Mouse (Mus musculus): ENCODE results near the gene Brwd1. TPM values are rescaled to one million over a fixed set of nuclear protein-coding genes. Genes with fewer than 3 reads are reported as not detected.
A peak's percentile ranks its signal among the peaks of the same experiment; 100 is the strongest.

Brwd1 gene
- total and polyA plus RNA-seq, 3 experiments: 4.3 to 8.1 (median 4.4) TPM

GRCm38 (mm10) chr16:96081742-96082241, 534 bp downstream of the Brwd1 start:
- Histone ChIP-seq H3K27ac (ENCODE audit: insufficient read depth, low read depth) (no peak overlapping the region), H3K9me3 (replicated peaks; ENCODE audit: low read length) (peaks cover 19% of the 10 kb centered on the region), H3K4me1 (ENCODE audit: control insufficient read depth in 1 of 2, insufficient read depth in 2 of 2) (peaks cover 0 to 18% of the 10 kb centered on the region in 2 experiments; a peak in 2 of 4 replicates), H3K4me3 (replicated peaks in 1 of 3; ENCODE audit: low read depth in 2 of 3, low read length in 2 of 3, poor library complexity in 1 of 3) (peak overlapping the region; percentile 48 to 78 (median 53)), H3K9ac (ENCODE audit: insufficient read depth, low read depth) (peak overlapping the region; percentile 57), H3K79me2 (replicated peaks; ENCODE audit: control insufficient read depth, extremely low read depth, insufficient read depth, poor library complexity, severe bottlenecking) (no peaks in the 10 kb centered on the region), H3K36me3 (replicated peaks in 1 of 2; ENCODE audit: control insufficient read depth in 1 of 2, insufficient read depth in 1 of 2, low read length in 1 of 2) (no peaks in the 10 kb centered on the region), H3K27me3 (replicated peaks) (peaks cover 60% of the 10 kb centered on the region), H3K4me2 (ENCODE audit: insufficient read depth, low read depth, poor library complexity, severe bottlenecking) (peak overlapping the region; percentile 30; the same call in 1 of the 2 replicates)
- no peak for TF ChIP-seq MEF2A (IDR thresholded peaks at IDR 0.05; ENCODE audit: borderline replicate concordance, low read depth, low read length)
- TF ChIP-seq UBTF (IDR thresholded peaks at IDR 0.05; ENCODE audit: low read depth, low read length): no peak
- no peak for TF ChIP-seq TCF12 (IDR thresholded peaks at IDR 0.05; ENCODE audit: low read depth, low read length)
- no peak for TF ChIP-seq MAZ (IDR thresholded peaks at IDR 0.05; ENCODE audit: low read depth, low read length)
- no peak for TF ChIP-seq ZNF384 (IDR thresholded peaks at IDR 0.05; ENCODE audit: low read depth, low read length)
- no peak for TF ChIP-seq CHD2 (IDR thresholded peaks at IDR 0.05; ENCODE audit: low read length)
- TF ChIP-seq ZMIZ1 (IDR thresholded peaks at IDR 0.05; ENCODE audit: low read depth, low read length): no peak
- TF ChIP-seq JUND (conservative IDR thresholded peaks at IDR 0.05; ENCODE audit: low read depth, low read length): no peak
- in situ Hi-C loops (cut with MboI; ENCODE audit: low pct_ligation_motif_present, low pct_unique_long_range_greater_than_20kb, low sequenced_read_pairs): no loop called here
- no peak for DNase-seq (ENCODE audit: extremely low read depth)
- dilution Hi-C loops (cut with MboI; ENCODE audit: extremely low pct_ligation_motif_present, extremely low pct_unique_long_range_greater_than_20kb, low sequenced_read_pairs): no loop called here

GRCm38 (mm10) chr16:96081331-96081730, 995 bp downstream of the Brwd1 start:
- Histone ChIP-seq H3K9ac (ENCODE audit: insufficient read depth, low read depth) (peak overlapping the region; percentile 57), H3K9me3 (replicated peaks; ENCODE audit: low read length) (peaks cover 19% of the 10 kb centered on the region), H3K36me3 (replicated peaks in 1 of 2; ENCODE audit: control insufficient read depth in 1 of 2, insufficient read depth in 1 of 2, low read length in 1 of 2) (no peaks in the 10 kb centered on the region), H3K4me2 (ENCODE audit: insufficient read depth, low read depth, poor library complexity, severe bottlenecking) (peak overlapping the region; percentile 30; the same call in 1 of the 2 replicates), H3K4me3 (replicated peaks in 1 of 3; ENCODE audit: low read depth in 2 of 3, low read length in 2 of 3, poor library complexity in 1 of 3) (peak overlapping the region in 2 of 3 experiments; percentile 53 to 78), H3K4me1 (ENCODE audit: control insufficient read depth in 1 of 2, insufficient read depth in 2 of 2) (peaks cover 0 to 13% of the 10 kb centered on the region in 2 experiments; a peak in 2 of 4 replicates), H3K27me3 (replicated peaks) (peaks cover 56% of the 10 kb centered on the region), H3K79me2 (replicated peaks; ENCODE audit: control insufficient read depth, extremely low read depth, insufficient read depth, poor library complexity, severe bottlenecking) (no peaks in the 10 kb centered on the region), H3K27ac (ENCODE audit: insufficient read depth, low read depth) (no peak overlapping the region)
- in situ Hi-C loops (cut with MboI; ENCODE audit: low pct_ligation_motif_present, low pct_unique_long_range_greater_than_20kb, low sequenced_read_pairs) (no loop called here), dilution Hi-C loops (cut with MboI; ENCODE audit: extremely low pct_ligation_motif_present, extremely low pct_unique_long_range_greater_than_20kb, low sequenced_read_pairs) (no loop called here)
- DNase-seq (ENCODE audit: extremely low read depth): peak; percentile 45
- TF ChIP-seq GABPA (IDR thresholded peaks at IDR 0.05; ENCODE audit: insufficient replicate concordance, low read depth, low read length) (peak; percentile 86), POLR2A (IDR thresholded peaks at IDR 0.05; ENCODE audit: low read depth, low read length) (no peak)

- Histone ChIP-seq H3K9ac (ENCODE audit: insufficient read depth, low read depth) (no peak overlapping the region), H3K36me3 (replicated peaks in 1 of 2; ENCODE audit: control insufficient read depth in 1 of 2, insufficient read depth in 1 of 2, low read length in 1 of 2) (no peaks in the 10 kb centered on the region), H3K4me2 (ENCODE audit: insufficient read depth, low read depth, poor library complexity, severe bottlenecking) (no peak overlapping the region), H3K27ac (ENCODE audit: insufficient read depth, low read depth) (no peak overlapping the region), H3K4me1 (ENCODE audit: control insufficient read depth in 1 of 2, insufficient read depth in 2 of 2) (peaks cover 0 to 5% of the 10 kb centered on the region in 2 experiments; a peak in 2 of 4 replicates), H3K79me2 (replicated peaks; ENCODE audit: control insufficient read depth, extremely low read depth, insufficient read depth, poor library complexity, severe bottlenecking) (no peaks in the 10 kb centered on the region), H3K9me3 (replicated peaks; ENCODE audit: low read length) (peaks cover 19% of the 10 kb centered on the region), H3K4me3 (replicated peaks in 1 of 3; ENCODE audit: low read depth in 2 of 3, low read length in 2 of 3, poor library complexity in 1 of 3) (no peak overlapping the region), H3K27me3 (replicated peaks) (peaks cover 52% of the 10 kb centered on the region)
- no peak for DNase-seq (ENCODE audit: extremely low read depth)
- dilution Hi-C loops (cut with MboI; ENCODE audit: extremely low pct_ligation_motif_present, extremely low pct_unique_long_range_greater_than_20kb, low sequenced_read_pairs): no loop called here
- TF ChIP-seq PAX5 (IDR thresholded peaks at IDR 0.05; ENCODE audit: low read length) (no peak), RCOR1 (conservative IDR thresholded peaks at IDR 0.05; ENCODE audit: low read depth, low read length) (no peak), SIN3A (IDR thresholded peaks at IDR 0.05; ENCODE audit: low read length) (no peak), CHD2 (IDR thresholded peaks at IDR 0.05; ENCODE audit: low read length) (no peak), USF1 (IDR thresholded peaks at IDR 0.05; ENCODE audit: low read depth, low read length) (no peak), ETS1 (conservative IDR thresholded peaks at IDR 0.05; ENCODE audit: low read depth, low read length) (no peak), MYC (IDR thresholded peaks at IDR 0.05; ENCODE audit: low read depth, low read length) (no peak), MEF2A (IDR thresholded peaks at IDR 0.05; ENCODE audit: borderline replicate concordance, low read depth, low read length) (no peak), SMC3 (IDR thresholded peaks at IDR 0.05; ENCODE audit: low read depth, low read length) (no peak)
- in situ Hi-C loops (cut with MboI; ENCODE audit: low pct_ligation_motif_present, low pct_unique_long_range_greater_than_20kb, low sequenced_read_pairs): no loop called here
These were observed 1.8 kb downstream of the Brwd1 start for GRCm38 (mm10) chr16:96080524-96080923.

All from CH12.LX (cell line).